Mouse (Mus musculus) forebrain, embryonic 15.5 days (tissue): ENCODE results near the gene Psapl1. TPM values are rescaled to one million over a fixed set of nuclear protein-coding genes. Genes with fewer than 3 reads are reported as not detected.

ENCODE experiments used
- ATAC-seq: fragments of 200-750 bp; cut with Nextera tagmentation; replicated peaks from 2 replicates; pipeline ENCODE4 v1.8.0; 2017; ENCODE audit warnings: mild to moderate bottlenecking, moderate TSS enrichment, moderate library complexity
- H3K27ac ChIP-seq: fragments of 300-500 bp; sonication (generic); replicated peaks from 2 replicates; pipeline ENCODE4 v1.5.1; 2015; ENCODE audit warnings: mild to moderate bottlenecking, inconsistent platforms
- H3K27me3 ChIP-seq: fragments of 300-500 bp; sonication (generic); 2 replicates; pipeline ENCODE4 v1.6.1; 2015; ENCODE audit warnings: inconsistent platforms
- H3K36me3 ChIP-seq: fragments of 300-500 bp; sonication (generic); 2 replicates; pipeline ENCODE4 v1.6.1; 2015; ENCODE audit warnings: mild to moderate bottlenecking, inconsistent platforms
- H3K4me1 ChIP-seq: fragments of 300-500 bp; sonication (generic); 2 replicates; pipeline ENCODE4 v1.6.1; 2015; ENCODE audit warnings: inconsistent platforms
- H3K4me2 ChIP-seq: fragments of 300-500 bp; sonication (generic); replicated peaks from 2 replicates; pipeline ENCODE4 v1.6.1; 2015; ENCODE audit warnings: mild to moderate bottlenecking, inconsistent platforms
- H3K4me3 ChIP-seq: fragments of 300-500 bp; sonication (generic); 2 replicates; pipeline ENCODE4 v1.5.1; 2015; ENCODE audit warnings: mild to moderate bottlenecking, inconsistent platforms
- H3K9ac ChIP-seq: fragments of 300-500 bp; sonication (generic); replicated peaks from 2 replicates; pipeline ENCODE4 v1.6.1; 2015; ENCODE audit warnings: mild to moderate bottlenecking, inconsistent platforms
- H3K9me3 ChIP-seq: fragments of 300-500 bp; sonication (generic); 2 replicates; pipeline ENCODE4 v1.6.1; 2016; ENCODE audit warnings: inconsistent platforms
- WGBS: fragments of 180-500 bp; shearing (Covaris S2); methylation state at CpG from one replicate; pipeline ENCODE4 v1.1.7; 2015; ENCODE audit warnings: mixed read lengths; 5-methylcytosine and 5-hydroxymethylcytosine counted together
- polyA plus RNA-seq: library from polyadenylated mRNA; unstranded; fragments of >200 nt; fragmentation: Nextera tagmentation; extraction: Ambion mirVana; gene quantifications from 2 replicates; pipeline ENCODE4 v1.2.1, GENCODE M21; 2015

Psapl1 gene
- polyA plus RNA-seq, 1 experiment from 2014 or later, result 0.06 TPM

DNA sequence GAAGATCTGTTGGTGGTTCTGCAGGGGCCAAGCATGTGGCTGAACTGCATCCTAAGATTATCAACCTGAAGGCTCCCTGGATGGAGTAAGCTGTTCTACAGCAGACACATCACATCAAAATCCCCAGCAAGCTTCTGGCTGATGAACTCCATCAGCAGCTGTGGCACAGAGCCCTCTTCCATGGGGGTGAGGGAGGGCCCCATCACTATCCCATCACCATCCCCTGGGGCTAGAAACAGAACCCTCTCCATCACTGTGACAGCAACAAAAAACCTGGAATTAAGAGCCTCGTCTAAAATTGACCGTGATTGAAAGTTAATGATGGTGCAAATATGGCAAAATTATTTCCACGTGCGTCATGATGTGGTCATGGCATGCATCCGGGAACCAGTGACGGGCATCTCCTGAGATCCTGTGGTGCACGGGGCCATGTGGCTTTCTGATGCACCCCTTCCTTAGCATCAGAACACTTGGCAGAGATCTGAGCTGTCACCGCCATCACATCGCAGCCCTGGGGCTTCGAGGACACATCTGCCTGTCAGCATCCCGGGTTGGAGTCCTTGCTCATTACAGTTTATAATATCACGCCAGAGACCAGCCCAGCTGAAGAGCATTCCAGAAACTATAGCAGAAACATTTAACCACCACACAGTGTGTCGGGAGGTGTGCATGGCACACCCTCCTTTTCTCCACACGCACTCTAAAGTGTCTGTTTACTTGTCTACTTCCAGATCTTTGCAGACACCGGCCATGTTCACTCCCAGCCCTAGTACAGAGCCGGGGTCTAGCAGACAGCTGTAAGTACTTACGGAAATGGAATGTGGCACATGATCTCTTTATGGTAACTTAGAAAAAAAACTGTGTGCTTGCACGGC is 51.1 kb downstream of the Psapl1 start:
- no peak overlapping the region for H3K4me2 ChIP-seq
- H3K4me3 ChIP-seq, result no peak overlapping the region
- no peaks in the 10 kb centered on the region for H3K27me3 ChIP-seq
- no peak for ATAC-seq
- no peaks in the 10 kb centered on the region for H3K9me3 ChIP-seq
- H3K4me1 ChIP-seq, result peaks cover 30% of the 10 kb centered on the region
- no peak overlapping the region for H3K27ac ChIP-seq
- no peak overlapping the region for H3K9ac ChIP-seq
- no peaks in the 10 kb centered on the region for H3K36me3 ChIP-seq
- 81% methylated on average over 18 of the region's 18 CpGs for WGBS

Other genes starting within 250 kb of the Psapl1 start
- gene Sorcs2, start 194.1 kb downstream of the Psapl1 start, polyA plus RNA-seq, result 7.3 and 7.9 TPM in 2 replicates